Mouse (Mus musculus): ENCODE measurements around the gene Wnt3. TPM values are rescaled to one million over a fixed set of nuclear protein-coding genes. Genes with fewer than 3 reads are reported as not detected.
A peak's percentile ranks its signal among the peaks of the same experiment; 100 is the strongest.

Gene Wnt3
- 11.2 and 12.3 TPM in 2 replicates for polyA plus RNA-seq (2016; fragmentation: Nextera tagmentation; extraction: Ambion mirVana)

DNA sequence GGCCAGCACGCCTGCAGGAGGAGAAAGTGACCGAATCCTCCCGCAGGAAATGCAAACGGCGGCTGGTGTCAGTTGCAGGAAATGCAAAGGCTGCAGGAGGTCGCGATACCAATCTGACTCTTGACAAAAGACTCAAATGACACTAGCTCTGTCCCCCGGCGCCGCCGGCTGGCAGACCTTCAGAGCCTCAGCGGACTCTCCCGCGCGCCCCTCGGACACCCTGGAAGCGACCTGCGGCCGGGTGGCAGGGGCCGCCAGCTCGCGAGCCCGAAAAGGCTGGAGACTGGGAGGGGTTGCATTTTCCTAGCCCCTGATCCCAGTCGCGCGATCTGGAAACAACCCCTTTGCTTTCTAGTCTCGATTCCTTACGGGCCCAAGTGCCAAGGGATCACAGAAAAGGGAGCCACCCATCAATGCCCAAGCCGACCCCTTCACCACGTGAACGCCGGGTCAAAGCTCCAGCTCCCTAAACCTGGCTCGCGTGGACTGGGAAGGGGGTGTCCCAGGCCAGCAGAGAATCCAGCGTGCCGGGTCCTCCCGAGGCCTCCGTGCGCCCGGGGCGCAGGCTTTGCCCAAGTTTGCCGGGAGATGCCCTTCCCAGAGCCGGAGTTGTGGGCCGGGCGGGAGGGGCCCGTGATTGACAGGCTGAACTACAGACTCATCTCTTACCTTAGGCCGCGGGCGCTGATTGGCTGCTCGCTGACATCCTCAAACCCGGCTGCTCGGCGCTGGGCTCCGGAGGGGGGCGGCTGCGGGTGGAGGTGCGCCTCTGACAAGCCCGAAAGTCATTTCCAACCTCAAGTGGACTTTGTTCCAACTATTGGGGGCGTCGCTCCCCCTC, at the start of gene Wnt3:
Gene Wnt3, plus strand, starts transcription at position 764 of the 841 bp plus-strand sequence.
- peak within 1 kb of the TSS; percentile 84 for H3K27ac ChIP-seq
- peaks cover 86% of the 10 kb centered on the region for H3K4me1 ChIP-seq (replicated peaks)
- no peaks in the 10 kb centered on the region for H3K9me3 ChIP-seq
- under 1% methylated on average over 60 of the region's 60 CpGs for WGBS
- peak; percentile 80 for DNase-seq (ENCODE audit: low spot score)
- peaks cover 99% of the 10 kb centered on the region for H3K27me3 ChIP-seq (ENCODE audit: insufficient read depth, poor library complexity, severe bottlenecking)
- H3K36me3 ChIP-seq = no peaks in the 10 kb centered on the region
- H3K4me3 ChIP-seq = peak within 1 kb of the TSS; percentile 62

- no peaks in the 10 kb centered on the region for H3K9me3 ChIP-seq
- peaks cover 21% of the 10 kb centered on the region for H3K4me1 ChIP-seq (replicated peaks)
- DNase-seq (ENCODE audit: low spot score) = no peak
- no peak overlapping the region for H3K27ac ChIP-seq
- H3K4me3 ChIP-seq = no peak overlapping the region
- H3K36me3 ChIP-seq = no peaks in the 10 kb centered on the region
- 76% methylated on average over 11 of the region's 11 CpGs for WGBS
- H3K27me3 ChIP-seq (ENCODE audit: insufficient read depth, poor library complexity, severe bottlenecking) = peaks cover 5% of the 10 kb centered on the region; the same call in 1 of the 2 replicates
These were observed 49.6 kb upstream of the Wnt3 start for GRCm38 (mm10) chr11:103724331-103724771.

DNA sequence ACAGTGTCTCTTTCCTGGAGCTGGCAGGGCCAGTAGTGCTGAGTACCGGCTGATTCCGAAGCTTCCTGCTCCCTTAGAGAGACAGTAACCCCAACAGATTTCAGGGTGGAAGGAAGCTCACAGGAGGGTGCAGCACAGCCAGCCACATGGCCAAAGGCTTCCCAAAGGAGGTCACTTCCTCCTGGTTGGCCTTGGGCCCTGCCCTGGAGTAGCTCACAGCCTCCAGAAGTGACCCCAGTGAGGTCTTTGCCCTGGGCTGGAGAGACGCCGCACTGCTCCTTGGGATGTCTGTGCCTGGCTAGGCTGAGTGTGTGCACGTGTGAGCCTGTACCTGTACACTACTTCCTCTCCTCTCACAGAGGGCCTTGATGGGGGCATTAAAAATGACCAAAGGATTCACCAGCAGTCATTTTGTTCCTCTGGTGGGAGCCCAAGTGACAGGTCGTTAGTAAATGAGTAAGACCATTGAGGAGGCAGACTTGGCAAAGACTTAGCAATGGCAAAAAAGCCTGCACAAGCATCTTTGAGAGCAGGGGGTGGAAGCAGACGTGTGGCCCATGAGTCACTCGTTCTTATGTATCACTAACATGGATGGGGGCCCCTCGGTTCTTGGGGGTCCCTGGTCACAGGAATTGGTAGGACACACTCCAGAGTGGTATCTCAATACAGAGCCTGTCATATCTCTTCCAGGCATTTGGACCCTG, 44.5 kb upstream of the Wnt3 start:
- no peak overlapping the region for H3K27ac ChIP-seq
- no peaks in the 10 kb centered on the region for H3K9me3 ChIP-seq
- WGBS = 68% methylated on average over 9 of the region's 9 CpGs
- peaks cover 30% of the 10 kb centered on the region for H3K27me3 ChIP-seq (ENCODE audit: insufficient read depth, poor library complexity, severe bottlenecking)
- no peak overlapping the region for H3K4me3 ChIP-seq
- no peak for DNase-seq (ENCODE audit: low spot score)
- H3K36me3 ChIP-seq = no peaks in the 10 kb centered on the region
- peaks cover 20% of the 10 kb centered on the region for H3K4me1 ChIP-seq (replicated peaks)

DNA sequence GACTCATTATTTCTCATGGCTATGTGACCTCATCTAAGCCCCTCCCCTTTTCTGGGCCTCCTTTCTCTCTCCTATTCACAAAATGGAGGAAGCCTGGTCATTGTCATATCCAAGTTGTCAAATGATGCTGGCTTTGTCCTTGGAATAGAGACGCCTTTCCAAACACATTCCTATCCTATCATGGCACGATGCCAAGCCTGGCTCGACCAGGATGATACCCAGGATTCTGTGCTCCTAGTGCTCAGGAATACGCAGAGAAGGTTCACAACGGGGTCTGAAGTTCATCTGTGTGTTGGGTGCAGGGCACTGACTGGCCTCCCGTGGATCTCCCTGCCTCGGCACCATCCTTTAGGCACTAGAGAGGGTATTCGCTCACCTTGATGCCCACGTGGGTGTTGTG, 42.4 kb upstream of the Wnt3 start:
- Histone ChIP-seq H3K4me3 (no peak overlapping the region), H3K4me1 (replicated peaks) (peaks cover 30% of the 10 kb centered on the region), H3K36me3 (no peaks in the 10 kb centered on the region), H3K27ac (no peak overlapping the region), H3K9me3 (no peaks in the 10 kb centered on the region), H3K27me3 (ENCODE audit: insufficient read depth, poor library complexity, severe bottlenecking) (peaks cover 30% of the 10 kb centered on the region)
- DNase-seq (ENCODE audit: low spot score) = no peak
- WGBS = 91% methylated on average over 9 of the region's 9 CpGs

DNA sequence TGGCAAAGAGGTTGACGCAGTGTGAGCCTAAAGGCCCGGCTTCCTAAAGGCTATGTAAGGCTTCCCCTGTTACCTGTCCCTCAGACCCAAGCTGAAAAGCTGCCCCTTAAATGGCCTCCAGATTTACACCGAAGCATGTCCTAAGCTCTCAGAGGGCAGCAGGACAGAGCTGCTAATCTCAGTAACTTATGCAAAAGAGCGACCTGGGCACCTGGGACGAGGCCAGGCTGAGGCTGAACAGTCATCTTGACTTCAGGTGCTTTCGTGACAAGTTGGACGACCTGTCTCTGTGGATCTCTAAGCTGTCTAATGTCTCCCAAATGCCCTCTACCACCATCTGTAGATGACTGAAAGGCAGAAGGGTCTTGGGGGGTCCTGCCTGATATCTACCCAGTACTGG, 41.6 kb upstream of the Wnt3 start:
- WGBS = 84% methylated on average over 7 of the region's 7 CpGs
- H3K27me3 ChIP-seq (ENCODE audit: insufficient read depth, poor library complexity, severe bottlenecking) = peaks cover 30% of the 10 kb centered on the region

GRCm38 (mm10) chr11:103733069-103733468, 40.9 kb upstream of the Wnt3 start:
- H3K27me3 ChIP-seq (ENCODE audit: insufficient read depth, poor library complexity, severe bottlenecking) = peaks cover 30% of the 10 kb centered on the region
- DNase-seq (ENCODE audit: low spot score) = no peak
- no peaks in the 10 kb centered on the region for H3K9me3 ChIP-seq
- H3K4me3 ChIP-seq = no peak overlapping the region
- peaks cover 30% of the 10 kb centered on the region for H3K4me1 ChIP-seq (replicated peaks)
- H3K36me3 ChIP-seq = no peaks in the 10 kb centered on the region
- H3K27ac ChIP-seq = no peak overlapping the region
- 61% methylated on average over 4 of the region's 4 CpGs for WGBS

More for the DNA sequence above, 41.6 kb upstream of the Wnt3 start:
- H3K4me3 ChIP-seq = no peak overlapping the region
- no peaks in the 10 kb centered on the region for H3K36me3 ChIP-seq
- peaks cover 30% of the 10 kb centered on the region for H3K4me1 ChIP-seq (replicated peaks)
- no peaks in the 10 kb centered on the region for H3K9me3 ChIP-seq
- H3K27ac ChIP-seq = no peak overlapping the region
- DNase-seq (ENCODE audit: low spot score) = no peak

- WGBS = 82% methylated on average over 2 of the region's 2 CpGs
- Histone ChIP-seq H3K9me3 (no peaks in the 10 kb centered on the region), H3K4me1 (replicated peaks) (peaks cover 27% of the 10 kb centered on the region), H3K27ac (no peak overlapping the region), H3K27me3 (ENCODE audit: insufficient read depth, poor library complexity, severe bottlenecking) (peaks cover 30% of the 10 kb centered on the region), H3K4me3 (no peak overlapping the region), H3K36me3 (no peaks in the 10 kb centered on the region)
- DNase-seq (ENCODE audit: low spot score) = no peak
These were observed 40.0 kb upstream of the Wnt3 start for GRCm38 (mm10) chr11:103733961-103734360.

DNA sequence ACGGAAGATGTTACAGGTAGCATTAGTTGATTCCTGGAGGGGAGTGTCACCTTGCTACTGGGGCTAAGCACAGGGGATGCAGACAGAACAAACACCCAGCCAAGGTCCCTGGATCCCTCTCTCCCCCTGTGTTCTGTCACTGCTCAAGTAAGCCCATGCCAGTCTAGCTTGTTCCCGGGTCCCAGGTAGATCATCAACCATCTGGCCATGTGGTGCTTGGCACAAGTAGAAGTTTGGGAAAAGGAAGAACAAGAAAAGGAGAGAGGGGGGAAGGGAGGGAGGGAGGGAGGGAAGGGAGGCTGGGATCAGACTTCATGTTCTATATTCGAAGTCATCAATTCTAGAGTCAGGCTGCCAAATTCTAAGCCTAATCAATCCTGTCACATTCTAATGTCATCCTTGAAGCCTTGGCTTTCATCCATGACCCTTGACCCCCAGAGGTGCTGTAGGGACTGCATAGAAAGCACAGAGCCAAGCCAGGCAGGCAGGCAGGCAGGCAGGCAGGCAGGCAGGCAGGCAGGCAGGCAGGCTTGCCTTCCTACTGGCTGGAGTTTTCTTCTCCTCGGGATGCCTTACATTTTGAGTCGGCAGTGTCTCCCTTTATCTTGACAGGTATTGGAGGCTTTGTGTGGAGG, 39.4 kb upstream of the Wnt3 start:
- H3K36me3 ChIP-seq = no peaks in the 10 kb centered on the region
- 75% methylated on average over 5 of the region's 5 CpGs for WGBS
- DNase-seq (ENCODE audit: low spot score) = no peak
- peaks cover 30% of the 10 kb centered on the region for H3K27me3 ChIP-seq (ENCODE audit: insufficient read depth, poor library complexity, severe bottlenecking)
- no peak overlapping the region for H3K27ac ChIP-seq
- H3K9me3 ChIP-seq = no peaks in the 10 kb centered on the region
- H3K4me3 ChIP-seq = no peak overlapping the region
- H3K4me1 ChIP-seq (replicated peaks) = peaks cover 23% of the 10 kb centered on the region; the same call in 1 of the 2 replicates

GRCm38 (mm10) chr11:103735046-103735781, 38.7 kb upstream of the Wnt3 start:
- Histone ChIP-seq H3K27ac (no peak overlapping the region), H3K9me3 (no peaks in the 10 kb centered on the region), H3K4me3 (no peak overlapping the region), H3K36me3 (no peaks in the 10 kb centered on the region), H3K27me3 (ENCODE audit: insufficient read depth, poor library complexity, severe bottlenecking) (peaks cover 26% of the 10 kb centered on the region), H3K4me1 (replicated peaks) (peaks cover 23% of the 10 kb centered on the region; the same call in 1 of the 2 replicates)
- WGBS = 76% methylated on average over 19 of the region's 19 CpGs
- no peak for DNase-seq (ENCODE audit: low spot score)

DNA sequence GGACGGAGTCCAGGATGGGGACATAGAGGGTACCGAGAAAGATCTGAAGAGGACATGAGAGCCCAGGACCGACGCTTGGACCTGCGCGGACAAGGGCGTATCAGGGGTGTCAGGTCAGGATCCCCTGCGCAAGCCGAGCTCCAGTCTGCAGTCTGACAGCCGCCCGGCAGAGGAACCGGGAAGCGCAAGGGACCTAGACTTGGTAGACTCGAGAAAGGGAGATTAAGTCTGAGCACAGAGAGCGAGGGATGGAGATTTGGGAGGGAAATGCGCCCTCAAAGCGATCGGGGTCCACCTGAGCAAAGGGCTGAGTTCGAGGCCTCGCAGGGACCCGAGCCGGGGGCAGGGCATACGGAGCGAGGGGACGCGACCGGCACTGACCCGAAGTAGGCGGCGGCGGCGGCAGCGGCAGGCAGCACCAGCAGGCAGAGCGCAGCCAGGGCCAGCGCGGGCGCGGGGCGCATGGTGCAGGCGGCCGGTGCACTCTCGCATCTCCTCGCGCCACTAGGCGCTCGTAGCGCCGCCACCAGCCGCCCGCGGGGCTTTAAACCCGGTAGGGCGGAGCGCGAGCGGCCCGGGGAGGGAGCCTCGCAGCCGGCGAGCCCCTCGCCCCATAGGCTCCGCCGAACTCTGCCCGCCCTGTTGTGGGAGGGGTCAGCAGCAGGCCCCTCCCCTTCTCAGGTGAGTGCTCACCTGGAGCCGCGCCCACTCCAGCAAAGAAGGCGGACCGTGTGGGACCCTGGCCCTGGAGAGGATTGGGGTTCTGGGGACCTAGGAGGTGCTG, 24.5 kb upstream of the Wnt3 start, which contains the start of gene Wnt9b:
Gene Wnt9b, minus strand, starts transcription at position 516 of the 784 bp plus-strand sequence.
- DNase-seq (ENCODE audit: low spot score) = peak; percentile 54
- Histone ChIP-seq H3K4me3 (peak within 1 kb of the TSS; percentile 55), H3K36me3 (no peaks in the 10 kb centered on the region), H3K9me3 (no peaks in the 10 kb centered on the region), H3K27me3 (ENCODE audit: insufficient read depth, poor library complexity, severe bottlenecking) (peaks cover 88% of the 10 kb centered on the region), H3K27ac (no peak within 1 kb of the TSS), H3K4me1 (replicated peaks) (peaks cover 15% of the 10 kb centered on the region)
- WGBS = under 1% methylated on average over 68 of the region's 68 CpGs

- H3K27ac ChIP-seq = no peak overlapping the region
- H3K36me3 ChIP-seq = no peaks in the 10 kb centered on the region
- no peaks in the 10 kb centered on the region for H3K9me3 ChIP-seq
- H3K4me1 ChIP-seq (replicated peaks) = peaks cover 15% of the 10 kb centered on the region
- no peak overlapping the region for H3K4me3 ChIP-seq
- H3K27me3 ChIP-seq (ENCODE audit: insufficient read depth, poor library complexity, severe bottlenecking) = peaks cover 87% of the 10 kb centered on the region
- 65% methylated on average over 3 of the region's 3 CpGs for WGBS
- DNase-seq (ENCODE audit: low spot score) = no peak
These were observed 23.3 kb upstream of the Wnt3 start for GRCm38 (mm10) chr11:103750612-103751011.

All from hindbrain, embryonic 10.5 days (tissue).